Mouse (Mus musculus) frontal cortex, adult (tissue): ENCODE results near the gene Csrnp3.

Source experiments
- ATAC-seq: cut with Nextera tagmentation; 2 replicates; pipeline ENCODE4 v1.9.2; 2017; ENCODE audit warnings: mild to moderate bottlenecking, moderate library complexity, mixed read lengths; ENCODE audit not compliant: low TSS enrichment

Gene Csrnp3

DNA sequence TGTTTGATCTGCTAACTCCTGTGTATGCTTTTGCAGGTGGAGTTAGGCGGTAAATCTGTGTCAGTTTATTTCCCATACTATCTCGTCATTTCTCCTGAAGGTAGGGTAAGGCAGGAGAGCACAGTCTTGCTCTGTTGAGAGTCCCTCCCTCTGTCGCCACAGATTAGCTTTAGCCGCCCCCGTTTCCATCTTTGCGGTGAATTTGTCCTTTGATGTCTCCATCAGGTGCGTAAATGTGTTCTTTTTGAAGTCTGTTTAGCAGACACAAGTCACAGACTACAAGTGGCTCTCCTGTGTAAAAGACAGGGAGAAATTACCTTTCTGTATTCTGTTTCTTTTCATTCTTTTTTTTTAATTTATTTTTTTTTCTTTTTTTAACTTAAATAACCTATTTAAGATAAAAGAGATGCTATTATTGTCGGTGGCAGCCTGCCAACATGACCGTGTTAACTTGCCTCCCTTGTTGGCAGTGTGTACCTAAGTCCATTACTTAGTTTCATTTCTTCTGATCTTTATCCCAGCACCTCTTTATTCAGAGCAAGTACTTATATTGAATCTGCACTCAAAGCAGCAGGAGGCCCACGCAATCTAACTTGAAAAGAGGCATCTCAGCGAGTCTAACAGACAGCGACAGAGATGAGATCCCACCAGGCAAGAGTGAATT, 25.5 kb downstream of the Csrnp3 start:
- ATAC-seq: peak; percentile 21; the same call in 1 of the 2 replicates

DNA sequence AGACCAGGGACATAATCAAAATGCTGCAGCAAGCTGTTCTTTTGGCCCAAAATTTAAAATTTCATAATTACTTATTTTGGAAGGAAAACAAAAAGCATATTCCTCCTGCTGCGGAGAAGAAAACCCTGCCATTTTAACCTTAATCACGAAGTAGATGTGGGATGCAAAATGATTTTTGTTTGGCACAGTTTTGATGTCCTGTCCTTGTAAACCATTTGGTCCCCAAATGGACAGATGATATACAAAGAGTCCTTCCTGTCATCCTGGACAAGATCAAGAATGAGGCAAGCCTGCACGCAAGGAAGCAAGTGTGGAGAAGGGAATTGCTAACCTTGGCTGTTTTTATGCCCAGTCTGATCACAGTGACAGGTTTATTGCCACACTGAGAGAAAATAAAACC, 46.0 kb downstream of the Csrnp3 start:
- no peak for ATAC-seq

DNA sequence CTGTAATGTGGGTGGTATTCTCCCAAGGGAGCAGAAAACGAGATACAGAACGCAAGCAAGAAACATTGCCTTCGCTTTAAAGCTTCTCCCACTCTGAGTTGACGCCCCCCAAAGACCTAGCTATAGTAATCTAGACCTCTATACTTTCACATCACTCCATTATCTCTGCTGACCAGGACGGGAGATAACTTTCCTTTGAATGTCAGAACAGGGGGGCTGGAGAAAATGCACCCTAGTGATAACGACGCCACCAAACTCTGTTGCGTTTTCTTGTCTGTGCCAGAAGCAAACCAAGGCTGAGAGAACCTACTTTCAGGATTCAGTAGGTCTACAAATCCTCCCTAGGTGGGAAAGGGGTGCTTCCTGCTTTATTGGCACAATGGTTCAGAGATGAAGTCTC, 47.7 kb downstream of the Csrnp3 start:
- no peak for ATAC-seq

DNA sequence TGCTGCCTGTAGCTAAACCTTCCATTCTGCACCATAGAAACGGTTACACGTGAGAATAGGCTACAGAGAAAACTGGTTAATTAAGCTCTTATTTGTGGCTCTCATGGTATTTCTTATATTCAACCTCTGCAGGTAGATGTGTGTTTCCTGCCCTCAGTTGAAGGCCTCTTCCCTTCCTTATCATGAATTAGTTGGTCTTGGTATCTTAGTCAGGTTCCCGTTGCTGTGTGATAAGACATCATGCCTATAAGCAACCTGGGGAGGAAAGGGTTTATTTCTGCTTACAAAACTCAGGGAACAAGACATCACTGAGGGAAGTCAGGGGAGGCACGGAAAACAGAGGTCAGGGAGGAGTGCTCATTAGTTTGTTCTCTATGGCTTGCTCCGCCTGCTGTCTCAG, 48.7 kb downstream of the Csrnp3 start:
- ATAC-seq: no peak

DNA sequence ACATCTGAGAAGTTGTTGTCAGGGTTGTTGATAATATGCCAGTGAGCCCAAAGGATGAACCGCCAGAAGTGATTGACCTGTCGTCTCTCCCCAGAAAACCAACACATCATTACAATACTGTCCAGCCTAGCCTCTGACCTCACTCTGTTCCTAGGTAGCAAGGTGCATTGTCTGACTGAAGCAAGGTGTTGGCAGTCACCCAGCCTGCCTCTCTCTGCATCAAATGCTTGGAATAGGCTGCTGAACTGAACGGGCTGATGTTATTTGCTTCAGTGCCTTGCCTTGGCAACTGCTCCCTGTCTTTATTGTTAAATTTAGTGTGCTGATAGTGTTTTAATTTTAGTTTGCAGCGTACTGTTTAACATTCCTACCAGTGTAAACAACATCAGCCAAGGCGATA, 51.0 kb downstream of the Csrnp3 start:
- ATAC-seq: peak; percentile 36

DNA sequence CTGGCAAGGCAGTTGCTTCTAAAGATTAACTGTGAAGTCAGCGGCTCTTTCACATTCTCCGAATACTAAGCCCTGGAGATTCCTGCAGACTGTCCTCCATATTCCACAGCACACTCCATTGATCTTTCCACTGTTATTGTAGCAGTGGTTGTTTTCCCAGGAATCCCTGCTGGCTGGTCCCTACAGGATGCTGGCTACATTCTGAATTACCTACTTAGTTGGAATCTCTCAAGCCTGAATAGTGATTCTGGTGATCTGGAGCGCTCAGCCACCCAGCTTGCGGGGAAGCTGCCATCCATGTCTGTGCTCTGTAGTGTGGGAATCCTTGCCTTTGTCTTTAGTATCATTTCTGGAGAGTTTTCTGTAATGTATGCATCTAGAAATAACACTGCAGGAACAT, 51.5 kb downstream of the Csrnp3 start:
- peak; percentile 76 for ATAC-seq

DNA sequence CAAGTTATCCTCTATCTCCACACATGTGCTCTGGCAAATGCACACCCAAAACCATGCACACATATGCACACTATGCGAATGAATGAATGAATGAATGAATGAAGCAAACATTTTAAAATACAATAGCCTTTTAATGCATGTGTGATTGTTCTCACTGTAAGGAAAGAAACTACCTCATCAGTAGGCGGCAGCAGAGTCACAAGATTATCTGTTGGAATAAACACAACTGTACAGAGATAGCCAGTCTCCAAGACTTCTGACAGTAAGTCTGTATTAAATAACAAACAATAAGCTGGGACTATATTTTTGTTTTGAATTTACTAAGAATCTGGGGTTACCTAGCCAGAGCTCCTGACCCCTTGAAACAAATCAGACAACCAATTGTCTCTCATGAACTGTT, 53.9 kb downstream of the Csrnp3 start:
- no peak for ATAC-seq

DNA sequence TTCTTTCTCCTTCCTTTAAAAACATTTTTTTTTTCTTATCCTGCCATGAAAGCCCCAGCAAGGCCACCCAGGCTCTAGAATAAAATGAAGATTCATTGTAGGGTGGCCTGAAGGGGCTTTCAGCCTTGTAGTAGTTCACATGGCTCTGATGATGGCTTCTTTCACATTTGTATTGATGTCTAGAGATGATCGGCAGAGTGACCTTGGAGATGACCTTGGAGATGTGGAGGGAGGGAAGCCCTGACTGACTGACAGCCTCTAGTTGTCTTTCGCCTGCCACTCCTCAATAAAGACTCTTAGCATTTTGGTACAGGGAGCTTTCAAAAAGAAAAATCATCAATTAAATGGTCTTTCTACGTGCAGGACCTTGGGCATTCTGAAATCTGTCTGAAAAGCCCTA, 63.0 kb downstream of the Csrnp3 start:
- ATAC-seq: no peak

DNA sequence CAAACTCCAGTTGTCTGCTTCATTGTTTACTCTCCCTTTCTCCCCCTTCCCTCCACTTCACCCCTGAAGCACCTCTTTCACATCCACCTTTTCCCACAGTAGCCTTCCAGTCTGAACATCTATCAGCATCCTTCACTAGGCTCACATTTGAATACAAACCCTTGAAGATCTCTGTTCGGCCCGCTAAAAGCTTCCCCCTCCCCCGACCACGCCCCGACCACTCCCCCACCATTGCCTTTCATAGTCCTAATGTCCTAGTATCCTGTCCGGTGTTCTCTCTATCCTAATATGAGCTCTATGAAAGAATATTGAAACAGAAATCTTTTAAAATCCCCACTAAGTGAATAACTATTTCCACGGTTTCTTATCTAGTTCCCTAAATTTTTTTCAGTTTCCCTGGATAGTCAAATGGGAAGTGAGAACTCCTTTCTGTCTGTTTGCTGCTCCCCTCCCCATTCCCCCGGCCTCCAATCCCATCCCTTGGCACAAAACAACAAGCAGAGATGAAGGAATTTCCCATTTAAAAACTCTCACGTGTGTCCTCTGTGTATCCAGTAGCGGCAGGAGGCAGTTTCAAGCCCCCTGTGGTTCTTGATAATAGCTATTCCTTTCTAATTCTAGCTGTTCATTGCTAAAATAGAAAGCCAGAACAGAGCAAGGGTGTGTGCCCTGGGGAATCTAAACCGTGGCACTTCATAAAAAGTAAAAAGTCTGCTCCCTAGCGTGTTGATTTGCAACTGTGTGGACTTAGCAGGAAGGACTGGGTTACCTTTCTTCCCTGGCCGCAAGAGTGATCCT, 64.4 kb downstream of the Csrnp3 start:
- ATAC-seq: no peak

DNA sequence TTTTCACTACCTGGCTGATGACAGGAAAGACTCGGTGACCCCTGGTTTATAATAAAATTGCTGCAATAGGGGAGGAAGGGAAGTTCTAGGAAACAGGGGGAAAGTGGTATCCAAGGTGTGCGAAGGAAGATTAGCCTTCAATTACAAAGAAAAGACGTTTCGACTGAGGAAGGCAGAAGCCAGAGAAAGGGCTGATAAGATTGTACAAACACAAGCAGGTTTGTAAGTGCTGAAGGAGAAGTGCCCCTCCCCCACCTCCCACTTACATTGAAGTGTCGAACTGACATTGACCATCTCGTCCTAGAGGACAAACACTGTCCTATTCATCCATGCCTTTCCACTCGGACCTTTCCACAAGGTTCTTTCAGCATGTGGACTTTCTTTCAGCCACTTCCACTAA, 70.4 kb downstream of the Csrnp3 start:
- no peak for ATAC-seq

DNA sequence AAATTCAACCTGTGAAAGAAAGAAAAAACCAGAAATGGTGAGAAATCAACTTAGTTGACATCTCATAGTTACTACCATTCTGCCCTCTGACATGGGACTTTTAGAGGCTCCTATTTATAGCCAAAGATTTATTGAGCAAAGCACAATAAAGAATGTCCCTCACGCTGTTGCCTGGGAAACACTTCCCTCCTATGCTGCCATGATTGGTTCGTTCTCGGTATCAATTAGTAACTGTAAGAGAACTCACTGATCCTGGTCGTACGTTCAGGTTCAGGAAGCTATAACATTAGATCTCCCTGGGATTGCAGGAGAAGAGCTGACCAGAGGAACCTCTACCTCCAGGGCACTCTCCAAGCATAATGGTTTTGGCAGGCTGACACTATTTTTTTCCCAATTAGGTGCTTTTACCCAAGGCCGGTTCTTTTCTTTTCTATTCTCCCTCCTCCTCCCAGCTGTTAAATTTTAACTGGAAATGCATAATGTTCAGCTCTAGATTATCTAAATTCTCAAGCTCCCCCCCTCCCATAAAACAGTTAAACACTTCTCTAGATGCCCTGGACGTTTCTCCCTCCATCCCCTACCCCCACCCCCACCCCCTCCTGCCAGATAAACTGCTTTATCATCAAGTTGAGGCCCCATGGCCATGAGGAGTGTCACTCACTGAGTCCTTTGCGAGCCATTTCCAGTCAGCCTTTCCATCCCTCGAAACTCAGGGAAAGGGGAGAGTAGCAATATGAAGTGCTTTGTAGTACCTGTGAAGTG, 75.3 kb downstream of the Csrnp3 start:
- peak; percentile 17; the same call in 1 of the 2 replicates for ATAC-seq

DNA sequence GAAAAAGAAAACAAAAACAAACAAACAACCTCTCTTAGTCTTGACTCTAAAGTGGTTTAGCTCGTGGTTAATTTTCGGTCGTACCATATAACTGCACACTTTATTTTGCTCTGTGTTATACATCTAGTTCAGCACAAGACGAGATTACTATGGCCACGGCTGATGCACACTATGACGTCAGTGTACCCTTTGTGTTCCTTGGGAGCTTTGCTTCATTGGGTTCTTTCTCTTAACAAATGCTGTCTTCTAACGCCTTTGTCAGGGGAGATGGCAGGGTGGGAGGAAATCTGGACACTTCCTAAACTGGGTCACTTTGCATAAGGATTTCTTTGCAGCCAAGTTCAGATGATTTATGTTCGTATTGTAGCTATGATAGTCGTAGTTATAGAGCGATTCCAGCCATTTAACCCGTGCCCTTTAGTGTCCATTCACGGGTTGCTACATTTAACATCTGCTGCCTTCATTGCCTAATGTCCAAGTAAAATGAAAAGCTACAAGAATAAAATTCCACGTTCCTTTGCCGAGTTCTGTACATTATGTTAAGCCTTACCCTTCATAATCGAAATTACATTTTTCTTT, 79.9 kb downstream of the Csrnp3 start:
- ATAC-seq: peak; percentile 54

DNA sequence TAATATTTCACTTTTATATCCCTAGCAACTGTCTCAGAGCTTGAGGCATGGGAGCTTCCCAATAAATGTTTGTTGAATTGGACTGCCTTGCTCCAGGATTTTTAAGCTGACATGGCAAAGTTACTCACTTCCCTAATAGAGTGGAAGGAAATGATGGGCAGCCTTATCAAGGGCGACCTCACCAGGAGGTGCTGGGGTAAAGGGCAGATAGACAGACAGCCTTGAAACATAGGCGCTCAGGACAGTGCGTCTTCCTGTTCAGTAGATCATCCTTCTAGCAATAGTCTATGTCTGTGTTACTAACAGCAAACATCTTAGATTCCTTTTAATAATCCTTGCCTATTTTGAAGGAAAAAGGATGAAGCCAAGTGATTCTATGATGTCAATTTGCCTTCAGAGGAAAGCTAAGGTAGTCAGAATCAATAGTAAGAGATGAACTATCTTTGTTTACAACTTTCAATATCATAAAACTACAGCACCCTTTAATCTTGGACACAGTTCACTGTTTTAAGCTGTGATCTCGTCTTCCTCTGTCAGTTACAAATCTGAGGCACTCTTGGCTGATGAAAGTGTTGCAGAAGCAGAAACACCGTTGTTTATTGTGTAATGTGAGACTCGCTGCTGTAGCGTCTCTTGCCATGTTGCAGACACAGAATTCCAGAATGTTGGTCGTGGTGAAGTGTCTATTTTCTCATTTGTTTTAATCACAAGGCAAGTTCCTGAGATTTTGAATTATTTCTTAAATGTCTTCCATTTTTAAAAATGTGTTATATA, 81.6 kb downstream of the Csrnp3 start:
- no peak for ATAC-seq

DNA sequence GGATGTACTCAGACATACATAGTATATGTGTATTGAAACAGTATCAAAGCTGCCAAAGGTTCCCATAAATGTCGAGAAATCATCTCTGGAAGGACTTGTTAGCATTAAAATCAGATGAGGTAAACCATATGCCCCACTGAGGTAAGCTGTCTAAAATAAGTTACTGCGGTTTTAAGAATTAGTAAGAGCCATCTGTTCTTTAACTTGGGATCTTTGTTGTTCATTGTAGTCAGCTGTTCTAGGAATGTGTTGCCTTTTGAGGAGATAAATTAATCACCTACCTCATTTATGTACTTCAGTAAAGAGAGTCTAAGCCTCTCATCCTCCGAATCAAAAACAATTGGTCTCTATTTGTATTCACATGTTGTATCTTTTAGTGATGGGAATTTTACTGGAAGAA, 83.7 kb downstream of the Csrnp3 start:
- 0 out of 2 replicates have a peak, but pooled peaks have one; percentile 7 for ATAC-seq

DNA sequence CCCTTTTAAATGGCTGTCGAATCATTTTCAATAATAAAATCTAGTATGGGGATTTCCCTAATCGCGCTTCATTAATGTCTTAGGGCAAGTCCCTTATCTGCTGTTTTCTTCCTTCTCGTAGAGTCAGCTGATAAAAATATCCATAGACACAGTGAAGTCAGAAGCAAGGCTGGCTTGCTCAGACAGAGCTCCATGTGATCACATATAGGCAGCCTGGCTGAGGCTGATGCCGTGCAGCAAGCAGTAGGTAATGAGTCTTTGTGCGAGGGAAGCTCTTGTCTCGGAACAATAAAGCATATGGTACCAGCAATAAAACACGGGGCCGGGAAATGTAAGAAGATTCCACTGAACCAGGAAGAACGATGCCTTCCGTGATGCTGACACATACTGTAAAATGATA, 84.4 kb downstream of the Csrnp3 start:
- ATAC-seq: peak; percentile 82

DNA sequence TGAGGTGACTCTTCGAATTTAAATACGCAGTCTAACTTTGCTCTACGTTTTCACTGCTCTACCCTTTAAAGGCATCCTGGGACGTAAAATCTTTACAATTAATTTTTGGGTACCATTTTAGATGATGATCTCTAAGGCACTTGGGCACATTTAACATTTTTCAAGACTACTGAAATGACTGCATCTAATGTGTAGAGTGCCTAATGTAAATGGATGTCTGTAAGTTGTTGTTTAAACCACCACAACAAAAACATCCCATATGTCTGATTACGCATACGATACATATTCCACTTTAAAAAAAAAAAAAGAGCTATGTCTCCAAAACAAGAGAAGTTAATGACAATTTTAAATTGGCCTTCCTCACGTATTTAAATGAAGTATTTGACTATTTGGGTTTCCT, 85.7 kb downstream of the Csrnp3 start:
- ATAC-seq: peak; percentile 2; the same call in 1 of the 2 replicates

DNA sequence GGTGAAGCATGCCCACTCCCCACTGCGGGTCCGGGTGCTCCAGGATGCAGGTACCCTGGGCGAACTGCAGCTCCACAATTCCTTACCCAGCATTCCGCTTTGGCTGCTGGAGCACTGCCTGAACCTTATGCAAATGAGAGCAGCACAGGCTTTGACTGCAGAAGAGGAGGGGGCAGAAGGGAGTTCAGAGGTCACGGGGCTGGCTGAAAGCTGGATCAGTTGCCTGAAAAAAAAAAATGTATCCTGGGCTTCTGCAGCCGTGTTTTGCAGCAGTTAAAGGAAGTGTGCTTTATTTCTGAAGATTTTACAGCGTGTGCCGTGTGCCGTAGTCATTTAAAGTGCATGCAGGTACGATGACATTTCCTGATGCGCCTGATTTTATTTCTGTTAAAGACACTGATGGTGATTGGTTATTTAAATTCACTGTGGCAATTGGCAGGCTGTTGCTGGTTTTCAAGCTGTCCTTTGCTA, 86.3 kb downstream of the Csrnp3 start:
- peak; percentile 78 for ATAC-seq

DNA sequence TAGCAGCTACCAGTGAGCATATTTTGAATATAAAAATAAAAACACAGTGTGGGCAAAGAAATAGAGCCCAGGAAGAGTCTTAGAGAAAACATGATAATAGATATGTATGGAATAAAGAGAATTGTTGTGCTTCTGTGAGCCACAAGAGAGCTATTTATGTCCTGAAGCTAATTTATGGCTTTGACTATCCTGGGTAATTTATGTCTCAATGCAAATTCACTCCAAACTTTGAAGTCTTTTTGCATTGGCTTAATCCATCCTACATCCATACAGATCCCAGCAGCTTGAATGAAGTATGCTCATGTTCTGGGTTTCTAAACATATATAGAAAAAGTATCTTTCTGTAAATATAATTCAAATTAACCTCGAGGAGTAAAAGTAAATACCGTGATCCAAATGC, 88.5 kb downstream of the Csrnp3 start:
- ATAC-seq: no peak

DNA sequence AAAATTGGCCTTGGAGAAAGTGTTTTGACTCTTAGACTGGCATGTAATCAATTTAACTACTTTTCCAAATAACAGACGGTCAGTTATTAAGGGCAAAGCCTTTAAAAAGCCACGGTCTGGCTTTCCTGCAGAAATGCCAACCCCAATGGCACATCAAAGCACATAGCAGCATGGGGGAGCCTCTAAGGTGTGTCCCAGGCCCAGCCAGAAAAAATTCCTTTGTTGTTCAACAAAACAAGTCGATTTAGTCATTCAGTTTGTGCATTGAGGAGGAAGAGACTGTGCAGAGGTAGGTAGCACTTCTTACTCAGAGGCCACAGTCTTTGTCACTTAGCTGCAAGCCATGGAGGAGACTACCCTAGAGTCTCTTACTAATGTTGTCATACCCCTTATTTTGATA, 93.3 kb downstream of the Csrnp3 start:
- no peak for ATAC-seq

DNA sequence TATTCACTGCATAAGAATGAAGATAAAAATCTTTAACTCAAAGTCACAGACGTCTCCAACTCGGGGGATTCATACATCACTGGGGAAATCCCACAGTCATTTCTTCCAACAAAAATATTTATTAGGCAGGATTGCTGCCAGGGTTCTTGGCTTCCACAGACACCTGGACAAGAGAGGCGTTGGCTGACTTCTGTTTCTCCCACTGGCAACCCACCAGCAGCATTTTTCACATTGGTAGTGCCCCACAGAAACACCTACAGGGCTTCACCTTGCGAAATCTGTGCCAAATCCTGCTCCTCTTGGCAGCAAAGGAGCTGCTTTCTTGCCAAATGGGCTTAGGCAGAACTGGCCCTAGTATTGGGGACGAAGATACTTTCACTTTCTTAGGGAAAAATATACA, 94.8 kb downstream of the Csrnp3 start:
- ATAC-seq: peak; percentile 9; the same call in 1 of the 2 replicates

DNA sequence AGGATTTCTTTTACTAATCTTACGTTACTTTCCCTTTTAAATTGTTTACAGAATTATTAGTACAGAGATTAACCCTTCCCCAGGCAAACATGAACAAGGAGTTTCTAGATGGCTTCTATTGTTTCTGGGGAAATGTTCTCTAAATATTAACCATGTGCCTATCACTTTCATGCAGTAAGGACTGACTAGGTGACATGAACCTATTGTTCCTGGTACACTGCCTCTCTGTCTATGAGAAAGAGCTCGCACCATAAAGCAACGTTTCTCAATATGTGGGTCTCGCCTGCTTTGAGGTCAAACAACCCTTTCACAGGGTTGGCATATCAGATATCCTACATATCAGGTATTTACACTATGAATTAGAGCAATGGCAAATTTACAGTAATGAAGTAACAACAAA, 96.8 kb downstream of the Csrnp3 start:
- ATAC-seq: no peak
